Mouse (Mus musculus) frontal cortex, adult (tissue): Measurements from ENCODE around the gene Map3k3.
"Not testable (repeated sequence)": the region's sequence is repeated elsewhere in the genome, so short reads cannot be mapped to it uniquely, and the experiment has no call there.

Experiments used
- ATAC-seq: cut with Nextera tagmentation; 2 replicates; pipeline ENCODE4 v1.9.2; 2017; ENCODE audit warnings: mild to moderate bottlenecking, moderate library complexity, mixed read lengths; ENCODE audit not compliant: low TSS enrichment

The Map3k3 gene

DNA sequence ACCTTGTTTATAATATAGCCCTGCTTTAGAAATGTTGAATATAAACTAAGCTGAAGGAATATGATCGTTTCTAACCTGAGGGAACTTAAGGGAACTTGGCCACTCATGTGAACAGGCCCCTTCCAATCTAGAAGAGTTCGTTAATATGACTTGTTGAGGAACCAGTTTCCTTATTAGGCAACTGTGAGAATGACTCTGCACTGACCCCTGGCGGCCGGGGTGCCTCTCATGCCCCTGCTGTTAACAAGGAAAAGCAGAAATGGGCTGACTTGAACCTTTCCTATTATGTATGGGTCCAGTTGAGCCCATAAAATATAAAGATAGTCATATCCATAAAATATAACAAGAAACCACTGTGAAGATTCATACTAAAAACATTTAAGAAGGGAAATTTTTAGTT is 8.1 kb upstream of the Map3k3 start:
- peak; percentile 72; the same call in 1 of the 2 replicates for ATAC-seq

- ATAC-seq = peak; percentile 35
These were observed 623 bp downstream of the Map3k3 start for GRCm38 (mm10) chr11:106084911-106085561.

- ATAC-seq = no peak
These were observed 13.8 kb downstream of the Map3k3 start for GRCm38 (mm10) chr11:106098223-106098622.

GRCm38 (mm10) chr11:106102866-106103265 is 18.5 kb downstream of the Map3k3 start:
- no peak for ATAC-seq

- no peak for ATAC-seq
These were observed 21.7 kb downstream of the Map3k3 start for GRCm38 (mm10) chr11:106106047-106106587.

DNA sequence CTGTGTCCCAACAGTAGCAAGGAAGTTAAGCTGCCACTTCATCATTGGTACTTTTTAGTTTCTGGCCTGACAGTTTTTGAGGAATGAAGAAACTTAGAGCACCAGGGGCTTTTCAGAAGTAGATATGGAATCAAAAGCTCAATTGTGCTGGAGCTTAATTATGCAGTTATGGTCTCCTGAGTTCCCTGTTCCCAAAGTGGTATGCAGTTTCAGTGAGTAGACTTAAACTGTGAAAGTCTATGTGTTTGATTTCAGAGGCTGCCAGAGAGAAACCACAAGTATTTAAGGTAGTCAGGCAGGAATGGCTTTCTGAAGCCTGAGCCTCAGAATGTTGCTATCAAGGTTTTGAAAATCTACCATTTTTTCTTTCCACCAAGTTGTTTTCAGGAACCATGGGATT is 27.3 kb downstream of the Map3k3 start:
- ATAC-seq = no peak

DNA sequence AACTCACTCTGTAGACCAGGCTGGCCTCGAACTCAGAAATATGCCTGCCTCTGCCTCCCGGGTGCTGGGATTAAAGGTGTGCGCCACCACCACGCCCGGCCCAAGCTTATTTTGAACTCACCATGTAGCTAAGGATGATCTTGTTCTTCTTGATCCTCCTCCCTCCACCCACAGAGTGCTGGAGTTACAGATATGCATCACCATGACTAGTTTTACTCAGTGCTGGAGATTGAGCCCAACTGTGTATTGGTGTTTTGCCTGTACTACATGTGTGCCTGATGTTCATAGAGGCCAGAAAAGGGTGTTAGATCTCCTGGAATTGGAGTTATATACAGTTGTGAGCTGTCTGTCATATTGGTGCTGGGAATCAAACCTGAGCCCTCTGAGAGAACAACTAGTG is 37.8 kb downstream of the Map3k3 start:
- no peak for ATAC-seq

- no peak for ATAC-seq
These were observed 38.3 kb downstream of the Map3k3 start for GRCm38 (mm10) chr11:106122736-106123135.

DNA sequence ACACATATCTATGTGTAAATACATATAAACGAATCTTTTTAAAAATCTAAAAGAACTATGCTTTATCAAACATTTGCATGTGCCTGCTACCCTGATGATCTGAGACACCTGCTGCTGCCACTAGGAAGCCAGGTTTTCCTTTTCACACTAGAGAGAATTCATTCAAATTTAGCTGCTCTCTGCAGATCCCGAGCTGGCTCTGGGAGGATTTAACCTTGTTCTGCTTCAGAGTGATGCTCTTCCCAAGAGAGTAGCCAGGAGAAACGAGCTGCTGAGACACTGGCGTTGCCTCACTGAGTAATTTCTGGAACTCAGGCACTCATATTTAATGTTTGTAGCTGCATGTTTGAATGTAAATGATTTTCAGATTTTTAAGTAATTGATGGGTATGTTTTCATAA is 40.4 kb downstream of the Map3k3 start:
- peak; percentile 65; the same call in 1 of the 2 replicates for ATAC-seq

GRCm38 (mm10) chr11:106125827-106126226 is 41.4 kb downstream of the Map3k3 start:
- no peak for ATAC-seq

GRCm38 (mm10) chr11:106126727-106127373 is 42.4 kb downstream of the Map3k3 start:
- ATAC-seq = not testable (repeated sequence)

DNA sequence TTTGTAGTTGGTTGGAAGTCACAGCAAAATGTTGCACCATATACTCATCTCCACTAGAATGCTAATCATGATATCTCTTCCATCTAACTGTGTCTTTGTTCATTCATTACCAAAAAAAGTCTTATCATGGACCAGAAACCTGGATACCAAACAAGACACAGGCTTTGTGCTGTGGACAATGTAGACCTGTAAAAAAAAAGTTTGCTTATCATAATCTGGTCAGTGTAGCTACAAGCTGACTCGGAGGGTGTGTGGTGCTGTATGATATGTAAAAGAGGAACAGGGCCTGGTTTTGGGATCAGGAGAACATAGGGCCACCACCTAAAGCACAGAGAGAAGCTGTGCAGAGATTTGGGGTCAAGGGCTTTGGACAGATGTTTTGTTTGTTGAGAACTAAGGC is 45.1 kb downstream of the Map3k3 start:
- no peak for ATAC-seq

- no peak for ATAC-seq
These were observed 48.1 kb downstream of the Map3k3 start for GRCm38 (mm10) chr11:106132516-106132915.

GRCm38 (mm10) chr11:106134580-106135528 is 50.4 kb downstream of the Map3k3 start:
- ATAC-seq = peak; percentile 52; the same call in 1 of the 2 replicates

GRCm38 (mm10) chr11:106151219-106151618 is 66.8 kb downstream of the Map3k3 start:
- no peak for ATAC-seq

- ATAC-seq = peak; percentile 83
These were observed 67.7 kb downstream of the Map3k3 start for GRCm38 (mm10) chr11:106152132-106152531.

DNA sequence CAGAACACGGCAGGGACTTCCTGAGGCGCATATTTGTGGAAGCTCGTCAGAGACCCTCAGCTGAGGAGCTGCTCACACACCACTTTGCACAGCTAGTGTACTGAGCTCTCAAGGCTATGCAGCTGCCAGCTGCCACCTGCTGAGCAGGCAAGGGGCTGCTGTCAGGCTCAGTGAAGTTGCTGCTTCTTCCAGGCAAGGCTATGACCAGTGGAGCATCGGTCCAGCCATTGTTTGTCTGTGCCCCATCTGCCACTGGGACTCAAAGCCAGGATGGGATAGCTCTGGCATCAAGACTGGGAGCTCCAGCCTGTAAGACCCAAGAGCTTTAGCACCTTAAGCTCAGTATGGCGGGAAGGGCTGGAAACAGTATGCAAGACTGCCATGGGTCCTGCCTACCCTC is 69.7 kb downstream of the Map3k3 start:
- ATAC-seq = no peak

- ATAC-seq = no peak
These were observed 70.4 kb downstream of the Map3k3 start for GRCm38 (mm10) chr11:106154770-106155169.

- no peak for ATAC-seq
These were observed 71.3 kb downstream of the Map3k3 start for GRCm38 (mm10) chr11:106155761-106156160.

DNA sequence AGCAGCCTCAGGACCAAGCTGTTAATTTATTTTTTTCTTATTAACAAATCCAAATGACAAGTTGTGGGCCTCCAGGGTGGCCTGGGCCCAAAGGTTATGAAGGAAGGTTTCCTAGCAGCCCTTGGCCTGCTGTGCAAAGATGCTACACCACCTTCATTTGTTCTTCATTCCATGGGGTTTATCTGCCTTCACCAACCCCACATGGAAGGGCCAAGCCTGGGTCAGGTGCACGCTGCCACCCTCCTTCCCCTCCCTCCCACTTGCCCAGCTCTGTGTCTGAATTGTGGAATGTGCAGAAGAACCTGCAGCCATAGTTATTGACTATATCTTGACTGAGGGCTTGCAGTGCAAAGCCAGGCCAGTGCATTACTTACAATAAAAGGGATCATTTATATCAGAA is 71.8 kb downstream of the Map3k3 start:
- ATAC-seq = no peak

DNA sequence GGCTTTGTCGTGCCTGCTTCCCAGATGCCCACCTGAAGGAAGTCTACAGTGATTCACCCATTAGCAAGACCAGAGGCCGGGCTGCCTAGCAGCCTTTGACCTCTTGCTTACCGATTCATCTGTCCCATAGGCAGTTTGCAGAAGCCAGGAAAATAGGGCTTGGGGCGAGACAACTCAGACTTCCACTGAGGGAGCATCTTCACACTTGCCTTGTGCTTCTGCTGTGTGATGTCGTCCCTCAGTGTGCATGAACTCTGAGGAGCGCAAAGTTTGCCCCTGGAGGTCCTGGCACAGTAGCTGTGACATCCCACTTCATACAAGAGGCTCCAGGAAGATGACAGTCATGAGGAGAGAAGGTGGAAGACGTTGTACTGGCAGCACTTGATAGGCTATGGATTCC is 72.7 kb downstream of the Map3k3 start:
- no peak for ATAC-seq
